Mouse (Mus musculus): ENCODE data around the gene Lrmda. TPM values are rescaled to one million over a fixed set of nuclear protein-coding genes. Genes with fewer than 3 reads are reported as not detected.
A peak's percentile ranks its signal among the peaks of the same experiment; 100 is the strongest.

Gene Lrmda
- total and polyA plus RNA-seq, 2 experiments from 2014 or later: 0.38 to 0.82 TPM

GRCm38 (mm10) chr14:22809229-22809628 lies 789.7 kb downstream of the Lrmda start:
- H3K36me3 ChIP-seq (replicated peaks; ENCODE audit: control insufficient read depth, insufficient read depth, low read length): no peaks in the 10 kb centered on the region
- no peak overlapping the region for H3K27ac ChIP-seq (ENCODE audit: low read depth)
- peaks cover 4% of the 10 kb centered on the region; the same call in 1 of the 2 replicates for H3K4me1 ChIP-seq (ENCODE audit: control insufficient read depth, insufficient read depth)
- DNase-seq (ENCODE audit: low spot score) (no peak), ATAC-seq (ENCODE audit: insufficient read depth, low read depth) (no peak)
- H3K9me3 ChIP-seq (replicated peaks; ENCODE audit: control insufficient read depth, low read length): no peaks in the 10 kb centered on the region
- H3K4me2 ChIP-seq (ENCODE audit: low read depth, low read length): no peak overlapping the region
- 73% methylated on average over 3 of the region's 3 CpGs for WGBS
- TF ChIP-seq CTCF (IDR thresholded peaks at IDR 0.05; ENCODE audit: low read depth): no peak
- no peak for TF ChIP-seq EP300 (IDR thresholded peaks at IDR 0.05; ENCODE audit: low read depth)
- no peak overlapping the region for H3K9ac ChIP-seq (replicated peaks; ENCODE audit: low read depth, low read length)
- no peak overlapping the region for H3K4me3 ChIP-seq (ENCODE audit: low read depth, low read length)
- peaks cover 4% of the 10 kb centered on the region; the same call in 1 of the 2 replicates for H3K27me3 ChIP-seq (ENCODE audit: control insufficient read depth, insufficient read depth, low read length)

GRCm38 (mm10) chr14:22810531-22810930 lies 791.0 kb downstream of the Lrmda start:
- H3K27ac ChIP-seq (ENCODE audit: low read depth): peak overlapping the region; percentile 39
- H3K4me1 ChIP-seq (ENCODE audit: control insufficient read depth, insufficient read depth): peaks cover 4% of the 10 kb centered on the region; the same call in 1 of the 2 replicates
- ATAC-seq (ENCODE audit: insufficient read depth, low read depth) (no peak), DNase-seq (ENCODE audit: low spot score) (no peak)
- H3K4me3 ChIP-seq (ENCODE audit: low read depth, low read length): no peak overlapping the region
- no peaks in the 10 kb centered on the region for H3K9me3 ChIP-seq (replicated peaks; ENCODE audit: control insufficient read depth, low read length)
- no peak overlapping the region for H3K4me2 ChIP-seq (ENCODE audit: low read depth, low read length)
- no peak overlapping the region for H3K9ac ChIP-seq (replicated peaks; ENCODE audit: low read depth, low read length)
- H3K36me3 ChIP-seq (replicated peaks; ENCODE audit: control insufficient read depth, insufficient read depth, low read length): no peaks in the 10 kb centered on the region
- peaks cover 4% of the 10 kb centered on the region; the same call in 1 of the 2 replicates for H3K27me3 ChIP-seq (ENCODE audit: control insufficient read depth, insufficient read depth, low read length)
- 23% methylated on average over 1 of the region's 1 CpGs for WGBS
- TF ChIP-seq CTCF (IDR thresholded peaks at IDR 0.05; ENCODE audit: low read depth) (no peak), EP300 (IDR thresholded peaks at IDR 0.05; ENCODE audit: low read depth) (no peak)

- Histone ChIP-seq H3K9ac (replicated peaks; ENCODE audit: low read depth, low read length) (no peak overlapping the region), H3K36me3 (replicated peaks; ENCODE audit: control insufficient read depth, insufficient read depth, low read length) (no peaks in the 10 kb centered on the region), H3K4me3 (ENCODE audit: low read depth, low read length) (no peak overlapping the region), H3K9me3 (replicated peaks; ENCODE audit: control insufficient read depth, low read length) (no peaks in the 10 kb centered on the region), H3K27me3 (ENCODE audit: control insufficient read depth, insufficient read depth, low read length) (peaks cover 4% of the 10 kb centered on the region; the same call in 1 of the 2 replicates), H3K4me1 (ENCODE audit: control insufficient read depth, insufficient read depth) (peaks cover under 1% of the 10 kb centered on the region; the same call in 1 of the 2 replicates), H3K4me2 (ENCODE audit: low read depth, low read length) (no peak overlapping the region), H3K27ac (ENCODE audit: low read depth) (no peak overlapping the region)
- 50% methylated on average over 6 of the region's 6 CpGs for WGBS
- ATAC-seq (ENCODE audit: insufficient read depth, low read depth): no peak
- no peak for DNase-seq (ENCODE audit: low spot score)
- no peak for TF ChIP-seq EP300 (IDR thresholded peaks at IDR 0.05; ENCODE audit: low read depth)
- no peak for TF ChIP-seq CTCF (IDR thresholded peaks at IDR 0.05; ENCODE audit: low read depth)
Measured at GRCm38 (mm10) chr14:22812824-22813223, 793.3 kb downstream of the Lrmda start.

GRCm38 (mm10) chr14:22813389-22813788 lies 793.9 kb downstream of the Lrmda start:
- DNase-seq (ENCODE audit: low spot score) (no peak), ATAC-seq (ENCODE audit: insufficient read depth, low read depth) (no peak)
- Histone ChIP-seq H3K4me2 (ENCODE audit: low read depth, low read length) (no peak overlapping the region), H3K9me3 (replicated peaks; ENCODE audit: control insufficient read depth, low read length) (no peaks in the 10 kb centered on the region), H3K27ac (ENCODE audit: low read depth) (no peak overlapping the region), H3K27me3 (ENCODE audit: control insufficient read depth, insufficient read depth, low read length) (peaks cover 4% of the 10 kb centered on the region; the same call in 1 of the 2 replicates), H3K4me3 (ENCODE audit: low read depth, low read length) (no peak overlapping the region), H3K4me1 (ENCODE audit: control insufficient read depth, insufficient read depth) (no peaks in the 10 kb centered on the region), H3K36me3 (replicated peaks; ENCODE audit: control insufficient read depth, insufficient read depth, low read length) (no peaks in the 10 kb centered on the region), H3K9ac (replicated peaks; ENCODE audit: low read depth, low read length) (no peak overlapping the region)
- TF ChIP-seq CTCF (IDR thresholded peaks at IDR 0.05; ENCODE audit: low read depth) (no peak), EP300 (IDR thresholded peaks at IDR 0.05; ENCODE audit: low read depth) (no peak)
- WGBS: 55% methylated on average over 7 of the region's 7 CpGs

GRCm38 (mm10) chr14:22814811-22815345 lies 795.4 kb downstream of the Lrmda start:
- 63% methylated on average over 9 of the region's 9 CpGs for WGBS
- TF ChIP-seq CTCF (IDR thresholded peaks at IDR 0.05; ENCODE audit: low read depth): no peak
- TF ChIP-seq EP300 (IDR thresholded peaks at IDR 0.05; ENCODE audit: low read depth): no peak
- Histone ChIP-seq H3K4me1 (ENCODE audit: control insufficient read depth, insufficient read depth) (no peaks in the 10 kb centered on the region), H3K36me3 (replicated peaks; ENCODE audit: control insufficient read depth, insufficient read depth, low read length) (no peaks in the 10 kb centered on the region), H3K4me2 (ENCODE audit: low read depth, low read length) (no peak overlapping the region), H3K9me3 (replicated peaks; ENCODE audit: control insufficient read depth, low read length) (no peaks in the 10 kb centered on the region), H3K9ac (replicated peaks; ENCODE audit: low read depth, low read length) (no peak overlapping the region), H3K27ac (ENCODE audit: low read depth) (no peak overlapping the region), H3K4me3 (ENCODE audit: low read depth, low read length) (no peak overlapping the region), H3K27me3 (ENCODE audit: control insufficient read depth, insufficient read depth, low read length) (no peaks in the 10 kb centered on the region)
- DNase-seq (ENCODE audit: low spot score) (no peak), ATAC-seq (ENCODE audit: insufficient read depth, low read depth) (no peak)

Data from heart, postnatal 0 days (tissue).